Mouse (Mus musculus): ENCODE data around the gene Vezf1.

- TF ChIP-seq CTCF (IDR thresholded peaks at IDR 0.05): no peak
- TF ChIP-seq EP300 (IDR thresholded peaks at IDR 0.05): no peak
These were observed 3.0 kb downstream of the Vezf1 start for GRCm38 (mm10) chr11:88071113-88071512.

All from lung, postnatal 0 days (tissue).